Mouse (Mus musculus) v-Abl transformed pro-B cells (cell line): Measurements from ENCODE around the gene Timm8a2.

Source experiments
- in situ Hi-C, 2 experiments: fragments of 400-800 bp; cut with MboI; formaldehyde crosslinking; loops; one replicate each; pipeline ENCODE4 v1.15.1; 2025; ENCODE audit not compliant: unreplicated experiment in 2 of 2

Gene Timm8a2

GRCm38 (mm10) chr14:122052896-122053635, 18.6 kb downstream of the Timm8a2 start:
- in situ Hi-C loops, result no loop called here

GRCm38 (mm10) chr14:122056871-122057270, 22.4 kb downstream of the Timm8a2 start:
- in situ Hi-C loops, result no loop called here

DNA sequence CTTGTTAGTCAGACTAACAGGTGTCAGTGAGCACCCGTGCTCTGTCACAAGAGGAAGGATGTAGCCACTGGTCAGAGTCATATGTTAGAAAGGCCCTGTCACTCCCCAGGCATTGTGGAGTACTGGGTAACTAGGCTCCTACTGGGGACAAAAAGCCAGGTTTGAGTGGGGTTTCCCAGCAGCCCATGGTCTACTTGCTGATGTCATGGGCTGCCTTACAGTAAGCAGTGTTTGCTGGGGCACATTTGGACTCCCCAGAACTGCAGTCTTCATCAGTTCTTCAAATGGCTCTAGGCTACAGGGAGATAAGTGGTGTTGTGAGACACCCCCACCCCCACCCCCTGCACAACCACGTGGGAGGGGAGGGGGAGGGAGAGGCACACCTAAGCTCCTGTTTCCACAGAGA, 23.5 kb downstream of the Timm8a2 start:
- in situ Hi-C loops, result no loop called here

DNA sequence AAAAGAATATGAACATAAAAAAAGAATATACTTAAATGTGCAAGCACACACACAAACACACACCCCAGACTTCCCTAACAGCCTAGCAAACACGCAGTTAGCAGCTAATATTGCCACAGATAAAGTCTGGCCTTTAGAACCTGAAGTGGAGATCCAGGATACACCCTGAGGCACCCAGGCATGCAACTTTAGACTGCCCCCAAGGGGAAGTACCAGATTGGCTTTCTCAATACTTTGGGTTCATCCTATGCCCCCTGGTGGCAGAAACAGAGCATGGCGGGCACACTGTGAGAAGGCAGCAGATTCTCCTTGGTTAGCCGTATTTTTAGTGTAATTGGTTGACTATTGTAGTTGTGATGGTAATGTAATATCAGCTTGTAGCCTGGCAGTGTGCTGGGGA, 26.2 kb downstream of the Timm8a2 start:
- in situ Hi-C loops, result loop anchor here (5.0 to 10.0 kb wide), 7 partner anchors 67 to 1294 kb away; partner anchors contain the start of genes Ggact (in 1 of the 2) and Ubac2 (in 1 of the 2)

DNA sequence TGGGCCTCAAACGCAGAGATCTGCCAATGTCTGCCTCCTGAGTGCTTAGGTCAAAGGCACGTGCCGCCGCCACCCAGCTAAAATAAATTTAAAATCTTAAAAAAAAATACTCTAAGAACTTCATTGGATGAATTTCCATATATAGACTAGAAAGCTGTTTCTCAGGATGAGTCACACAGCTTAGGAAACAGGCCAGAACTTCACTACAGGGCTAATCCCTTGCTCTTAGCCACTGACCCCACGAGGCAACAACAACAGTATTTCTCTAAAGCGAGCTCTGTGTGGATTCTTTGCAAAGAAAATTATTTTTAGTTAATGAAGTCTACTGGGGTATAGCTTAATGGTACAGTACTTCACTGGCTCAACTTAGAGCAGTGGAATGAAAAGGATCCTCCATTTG, 26.9 kb downstream of the Timm8a2 start:
- in situ Hi-C loops, result loop anchor here (5.0 to 10.0 kb wide), 7 partner anchors 66 to 1293 kb away; partner anchors contain the start of genes Ggact (in 1 of the 2) and Ubac2 (in 1 of the 2)

- in situ Hi-C loops, result loop anchor here (5.0 to 10.0 kb wide), 7 partner anchors 65 to 1292 kb away; partner anchors contain the start of genes Ggact (in 1 of the 2) and Ubac2 (in 1 of the 2)
Measured at GRCm38 (mm10) chr14:122062411-122063090, 28.1 kb downstream of the Timm8a2 start.

- in situ Hi-C loops, result loop anchor here (5.0 to 10.0 kb wide), 7 partner anchors 64 to 1291 kb away; partner anchors contain the start of genes Ggact (in 1 of the 2) and Ubac2 (in 1 of the 2)
Measured at GRCm38 (mm10) chr14:122063599-122063998, 29.1 kb downstream of the Timm8a2 start.

DNA sequence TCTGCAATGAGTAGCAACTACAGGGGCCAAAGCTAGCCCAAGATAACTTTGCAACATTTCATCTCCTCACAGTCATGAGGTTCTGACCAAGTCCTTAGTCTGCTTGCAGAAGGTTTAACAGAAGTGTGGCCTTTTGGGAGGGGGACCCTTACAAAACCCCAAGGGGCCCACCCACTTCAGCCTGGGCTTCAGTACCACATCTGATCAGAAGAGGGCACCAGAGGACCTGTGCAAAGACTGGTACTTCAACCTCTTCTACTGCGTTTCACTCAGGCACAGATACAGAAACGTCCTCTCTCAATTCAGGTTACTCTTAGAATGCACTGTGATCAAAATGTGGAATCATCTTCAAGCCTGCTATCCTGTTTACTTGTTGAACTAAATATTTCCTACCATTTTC, 30.0 kb downstream of the Timm8a2 start:
- in situ Hi-C loops, result loop anchor here (5.0 to 10.0 kb wide), 7 partner anchors 63 to 1290 kb away; partner anchors contain the start of genes Ggact (in 1 of the 2) and Ubac2 (in 1 of the 2)

DNA sequence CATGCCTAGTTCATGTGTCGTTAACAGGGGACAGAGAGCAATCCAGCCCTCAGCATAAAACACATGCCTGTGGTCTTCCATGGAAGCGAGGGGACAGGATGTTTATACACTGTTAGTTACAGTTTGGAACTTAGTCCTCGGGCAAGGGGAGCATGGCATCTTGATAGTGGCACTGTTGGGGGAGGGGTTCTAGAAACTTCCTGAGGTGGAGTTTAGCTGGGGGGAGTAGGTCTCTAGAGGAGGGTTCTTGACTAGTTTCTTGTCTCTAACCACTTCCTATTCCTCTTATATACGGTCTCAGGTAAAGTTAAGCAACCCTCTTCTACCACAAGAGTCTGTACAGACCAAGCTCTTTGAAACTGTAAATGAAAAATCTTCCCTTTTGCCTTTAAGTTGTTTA, 31.8 kb downstream of the Timm8a2 start:
- in situ Hi-C loops, result loop anchor here (10.0 kb wide), 3 partner anchors 809 to 1289 kb away; partner anchors contain the start of gene Ggact (in 1 of the 2)

GRCm38 (mm10) chr14:122068036-122068435, 33.6 kb downstream of the Timm8a2 start:
- in situ Hi-C loops, result loop anchor here (10.0 kb wide), 3 partner anchors 807 to 1287 kb away; partner anchors contain the start of gene Ggact (in 1 of the 2)

GRCm38 (mm10) chr14:122068801-122069695, 34.6 kb downstream of the Timm8a2 start:
- in situ Hi-C loops, result loop anchor here (10.0 kb wide), 3 partner anchors 806 to 1286 kb away; partner anchors contain the start of gene Ggact (in 1 of the 2)

GRCm38 (mm10) chr14:122069948-122070347, 35.5 kb downstream of the Timm8a2 start:
- in situ Hi-C loops, result loop anchor here (5.0 to 10.0 kb wide), 4 partner anchors 37 to 1285 kb away; partner anchors contain the start of genes Tm9sf2 (in 2 of the 2) and Ggact (in 1 of the 2)

DNA sequence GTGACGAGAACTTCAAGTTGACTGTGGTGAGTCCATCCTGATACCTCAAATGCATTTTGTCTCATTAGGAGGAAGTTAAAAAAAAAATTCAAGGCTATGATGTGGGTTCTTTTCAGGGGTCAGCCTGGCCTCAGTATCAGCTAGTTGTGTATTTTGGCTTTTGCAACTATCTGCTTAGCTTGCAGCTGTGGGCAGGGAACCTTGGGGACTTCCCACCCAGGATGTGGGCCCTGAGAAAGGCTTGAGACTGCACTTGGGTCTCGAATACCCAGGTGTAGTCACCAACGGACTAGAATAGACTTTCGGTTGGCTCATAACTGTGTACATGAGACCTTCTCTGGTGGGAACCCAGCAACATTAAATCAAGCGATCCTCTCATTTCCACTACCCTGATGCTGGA, 38.9 kb downstream of the Timm8a2 start:
- in situ Hi-C loops, result loop anchor here (5.0 kb wide), 1 partner anchor 34 kb away; the partner anchor contains the start of gene Tm9sf2 (in 2 of the 2)

DNA sequence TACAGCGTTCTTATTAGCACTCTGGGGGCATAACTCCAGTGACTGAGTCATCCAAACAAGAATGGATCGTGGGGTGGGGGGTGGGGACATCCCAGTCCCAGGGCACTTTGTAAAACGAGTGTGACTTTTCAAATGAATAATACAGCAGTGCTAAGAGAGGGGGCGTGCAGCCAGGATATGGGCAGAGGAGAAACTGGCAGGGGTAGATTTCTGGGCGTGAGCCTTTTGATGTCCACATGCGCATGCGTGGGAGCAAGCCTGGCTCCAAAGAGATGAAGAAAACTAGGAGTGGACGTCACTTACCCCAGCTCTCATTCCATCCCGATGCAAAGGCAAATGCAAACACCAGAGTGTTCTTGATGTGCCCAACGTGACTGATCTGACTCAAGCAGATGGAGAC, 39.9 kb downstream of the Timm8a2 start:
- in situ Hi-C loops, result loop anchor here (5.0 kb wide), 1 partner anchor 33 kb away; the partner anchor contains the start of gene Tm9sf2 (in 2 of the 2)

DNA sequence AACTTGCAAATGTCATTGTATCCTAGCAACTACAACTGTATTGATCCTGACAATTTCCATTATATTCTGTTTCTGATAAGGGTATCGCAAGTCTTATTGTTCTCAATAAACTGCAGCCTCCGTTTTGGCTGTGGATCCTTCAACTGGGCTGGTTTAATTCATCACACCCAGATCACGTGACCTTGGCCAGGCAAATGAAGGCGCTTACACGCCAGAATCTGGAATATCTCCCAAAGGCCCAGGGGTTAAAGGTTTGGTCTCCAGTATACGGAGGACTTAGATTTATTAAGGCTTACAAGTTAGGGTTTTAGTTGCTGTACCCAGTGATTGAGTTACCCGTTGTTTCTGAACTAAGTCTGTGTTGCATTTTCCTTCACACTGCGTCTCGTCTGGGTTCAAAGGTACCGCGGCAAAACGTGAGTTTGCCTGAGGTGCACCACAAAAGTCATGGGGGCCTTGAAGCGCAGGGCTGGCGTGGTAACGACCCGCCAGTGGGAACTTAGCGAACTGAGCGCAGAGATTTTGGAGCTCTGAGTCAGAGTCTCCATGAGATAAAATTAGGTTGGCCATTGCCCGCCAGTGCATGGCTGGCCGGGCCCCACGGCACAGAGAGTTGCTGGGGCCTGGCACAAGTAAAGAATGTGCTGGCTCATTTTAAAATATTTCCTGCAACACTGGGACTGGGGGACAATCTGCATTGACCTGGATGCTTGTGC, 41.2 kb downstream of the Timm8a2 start:
- in situ Hi-C loops, result no loop called here

DNA sequence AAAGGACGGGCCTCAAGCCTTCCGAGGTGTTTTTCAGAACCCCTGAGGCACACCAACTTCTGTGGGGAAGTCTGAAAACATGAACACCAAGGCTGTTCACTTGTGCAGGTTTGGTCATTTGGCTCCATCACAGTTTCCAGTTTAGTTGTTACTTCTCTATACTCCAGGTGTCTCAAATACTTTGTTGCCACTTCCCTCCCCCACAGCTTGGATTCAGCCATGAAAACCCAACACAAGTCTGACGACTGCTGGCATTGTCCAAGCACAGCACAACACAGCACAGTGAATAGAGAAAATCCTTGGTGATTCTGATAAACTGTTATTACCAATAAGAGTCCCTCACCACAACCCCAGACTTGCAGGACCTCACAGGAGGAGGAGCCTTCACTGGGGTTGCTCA, 42.5 kb downstream of the Timm8a2 start:
- in situ Hi-C loops, result no loop called here

DNA sequence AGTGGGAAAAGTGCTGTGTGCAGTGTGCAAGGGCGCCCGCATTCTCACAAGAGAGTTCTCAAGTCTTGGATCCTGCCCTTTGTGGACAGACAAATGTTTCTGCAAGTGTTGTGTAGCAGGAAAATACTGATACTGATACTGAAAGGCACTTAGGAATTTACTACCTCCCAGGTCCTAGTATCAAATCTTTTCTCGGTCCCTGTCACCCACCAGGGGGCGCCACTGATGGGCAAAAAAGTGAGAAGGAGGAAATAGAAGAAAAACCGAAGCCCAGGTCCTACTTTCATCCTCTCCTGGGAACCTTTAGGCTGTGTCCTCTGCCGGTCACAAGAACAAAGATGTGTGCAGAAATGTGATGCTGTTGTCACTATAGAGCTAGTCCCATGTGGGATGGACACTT, 45.0 kb downstream of the Timm8a2 start:
- in situ Hi-C loops, result no loop called here

DNA sequence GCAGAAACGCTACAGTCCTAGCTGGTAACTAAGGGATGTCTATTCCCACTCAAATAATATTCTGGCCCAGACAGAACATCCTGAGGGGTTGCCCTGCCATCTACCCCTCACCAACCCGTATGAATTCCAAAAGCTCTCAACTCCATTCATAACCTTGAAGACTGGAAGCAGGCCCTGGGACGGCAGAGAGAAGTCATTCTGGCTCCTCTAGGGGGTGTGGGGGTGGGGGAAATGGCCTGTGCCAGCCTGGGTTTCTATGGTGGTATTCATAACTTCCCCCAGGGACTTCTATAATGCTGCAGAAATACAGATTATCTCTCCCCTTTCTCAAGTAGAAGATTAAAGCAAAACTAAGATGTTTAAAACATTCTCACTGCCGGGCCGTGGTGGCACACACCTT, 45.4 kb downstream of the Timm8a2 start:
- in situ Hi-C loops, result no loop called here

DNA sequence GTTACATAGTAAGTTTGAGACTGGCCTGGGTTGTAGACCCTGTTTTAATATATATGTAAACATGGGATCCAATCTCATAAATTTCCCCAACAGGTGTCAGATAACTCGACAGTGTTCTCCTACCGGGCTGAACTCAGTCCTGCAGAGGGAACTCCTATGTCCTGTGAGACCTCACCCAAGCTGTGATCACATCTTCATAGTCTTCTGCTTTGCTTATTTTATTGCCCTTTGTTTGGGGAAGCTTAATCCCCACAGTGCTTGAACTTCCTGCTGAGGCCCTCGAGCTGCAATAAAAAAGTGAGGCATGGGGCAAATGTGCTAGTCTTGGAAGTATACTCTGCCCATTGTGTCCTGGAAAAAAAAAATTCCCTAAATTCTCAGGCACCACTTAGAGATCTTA, 46.8 kb downstream of the Timm8a2 start:
- in situ Hi-C loops, result no loop called here
